Mouse (Mus musculus) midbrain, embryonic 15.5 days (tissue): ENCODE data around the gene Kl. TPM values are rescaled to one million over a fixed set of nuclear protein-coding genes. Genes with fewer than 3 reads are reported as not detected.

ENCODE experiments used
- ATAC-seq: fragments of 200-750 bp; cut with Nextera tagmentation; replicated peaks from 2 replicates; pipeline ENCODE4 v1.8.0; 2017; ENCODE audit warnings: moderate TSS enrichment
- H3K27ac ChIP-seq: fragments of 300-500 bp; sonication (generic); 2 replicates; pipeline ENCODE4 v1.5.1; 2015; ENCODE audit warnings: mild to moderate bottlenecking, inconsistent platforms
- H3K27me3 ChIP-seq: fragments of 300-500 bp; sonication (generic); replicated peaks from 2 replicates; pipeline ENCODE4 v1.6.1; 2015; ENCODE audit warnings: inconsistent platforms
- H3K36me3 ChIP-seq: fragments of 300-500 bp; sonication (generic); replicated peaks from 2 replicates; pipeline ENCODE4 v1.6.1; 2015; ENCODE audit warnings: inconsistent platforms
- H3K4me1 ChIP-seq: fragments of 300-500 bp; sonication (generic); 2 replicates; pipeline ENCODE4 v1.6.1; 2015; ENCODE audit warnings: inconsistent platforms
- H3K4me2 ChIP-seq: fragments of 300-500 bp; sonication (generic); 2 replicates; pipeline ENCODE4 v1.6.1; 2015; ENCODE audit warnings: inconsistent platforms, mild to moderate bottlenecking, moderate library complexity
- H3K4me3 ChIP-seq: fragments of 300-500 bp; sonication (generic); 2 replicates; pipeline ENCODE4 v1.5.1; 2015; ENCODE audit warnings: mild to moderate bottlenecking, inconsistent platforms
- H3K9ac ChIP-seq: fragments of 300-500 bp; sonication (generic); 2 replicates; pipeline ENCODE4 v1.6.1; 2015; ENCODE audit warnings: mild to moderate bottlenecking, inconsistent platforms
- H3K9me3 ChIP-seq: fragments of 300-500 bp; sonication (generic); 2 replicates; pipeline ENCODE4 v1.6.1; 2016; ENCODE audit warnings: inconsistent platforms
- WGBS: fragments of 180-500 bp; shearing (Covaris S2); methylation state at CpG from one replicate; pipeline ENCODE4 v1.1.7; 2015; ENCODE audit warnings: mixed read lengths; 5-methylcytosine and 5-hydroxymethylcytosine counted together
- polyA plus RNA-seq: library from polyadenylated mRNA; unstranded; fragments of >200 nt; fragmentation: Nextera tagmentation; extraction: Ambion mirVana; gene quantifications from 2 replicates; pipeline ENCODE4 v1.2.1, GENCODE M21; 2015

The Kl gene
- 0.64 and 1.1 TPM in 2 replicates for polyA plus RNA-seq

DNA sequence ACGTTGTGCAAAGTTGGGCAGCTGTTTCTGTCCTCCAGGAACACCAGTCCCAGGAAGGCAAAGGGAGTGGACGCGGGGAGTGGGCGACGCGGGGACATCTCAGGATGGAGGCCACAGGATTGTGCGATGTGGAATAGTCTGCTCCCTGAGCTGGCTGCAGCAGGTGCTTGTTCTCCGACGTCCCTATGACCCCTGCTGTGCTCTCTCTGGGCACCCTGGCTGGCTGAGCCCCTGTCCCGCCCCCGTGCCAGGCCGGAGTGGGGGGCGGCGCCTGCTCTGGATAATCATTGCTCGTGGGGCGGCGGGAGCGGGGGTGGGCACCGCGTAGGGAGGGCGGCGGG lies at the start of gene Kl:
Gene Kl, plus strand, starts transcription at position 280 of the 341 bp plus-strand sequence.
- Histone ChIP-seq H3K4me3 (peak within 1 kb of the TSS; percentile 53), H3K27me3 (peaks cover 17% of the 10 kb centered on the region), H3K36me3 (no peaks in the 10 kb centered on the region), H3K4me1 (peaks cover 15% of the 10 kb centered on the region), H3K9me3 (no peaks in the 10 kb centered on the region), H3K4me2 (peak within 1 kb of the TSS; percentile 81), H3K9ac (peak within 1 kb of the TSS; percentile 51), H3K27ac (no peak within 1 kb of the TSS)
- 3% methylated on average over 22 of the region's 22 CpGs for WGBS
- peak; percentile 55 for ATAC-seq

DNA sequence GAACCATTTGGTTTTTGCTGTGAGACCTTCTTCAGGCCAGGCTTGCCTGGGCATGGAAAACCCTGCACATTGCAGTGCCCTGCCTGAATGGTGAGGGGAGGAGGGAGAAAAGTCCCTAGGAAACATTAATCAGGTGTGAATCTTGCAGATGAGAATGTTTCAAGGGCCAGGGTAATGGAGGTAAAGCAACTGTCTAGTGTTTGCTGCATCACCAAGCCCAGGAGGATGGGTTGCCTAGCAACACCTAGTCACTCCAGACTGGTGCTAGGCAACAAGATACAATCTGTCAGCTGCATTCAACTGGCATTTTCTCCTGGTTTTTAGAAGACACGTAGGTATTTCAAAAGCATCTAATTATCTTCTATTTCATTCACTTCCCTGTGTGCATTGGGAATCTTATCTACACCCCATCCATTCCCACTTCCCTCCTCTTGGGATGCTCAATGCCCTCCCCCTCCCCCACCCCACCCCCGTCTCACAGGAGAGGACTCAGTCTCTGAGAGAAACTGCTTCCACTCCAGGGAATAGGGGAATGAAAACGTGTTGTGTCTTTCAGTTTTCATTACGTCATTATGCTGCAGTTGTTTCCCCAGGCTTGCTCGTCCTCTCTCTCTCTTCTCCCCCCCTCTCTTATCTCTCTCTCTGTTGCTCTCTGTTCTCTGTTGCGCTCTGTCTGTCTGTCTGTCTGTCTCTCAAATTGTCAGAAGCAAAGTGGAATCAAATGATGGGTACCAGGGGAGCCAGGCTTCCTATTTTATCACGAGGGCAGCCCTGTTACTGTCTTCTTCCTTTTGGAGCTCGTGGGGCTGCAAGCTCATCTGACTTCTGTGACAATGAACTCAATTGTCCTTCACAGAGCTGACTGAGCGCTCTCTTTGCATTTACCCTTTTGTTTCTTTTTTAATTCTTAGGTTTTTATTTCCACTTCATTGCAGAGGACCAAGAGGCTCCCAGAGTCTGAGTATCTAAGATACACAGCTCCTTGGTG lies 46.1 kb upstream of the Kl start:
- peaks cover 26% of the 10 kb centered on the region for H3K4me1 ChIP-seq
- no peaks in the 10 kb centered on the region for H3K36me3 ChIP-seq
- peak; percentile 99 for ATAC-seq
- H3K27me3 ChIP-seq, result no peaks in the 10 kb centered on the region
- H3K27ac ChIP-seq, result peak overlapping the region; percentile 95
- peak overlapping the region; percentile 2; the same call in 1 of the 2 replicates for H3K4me3 ChIP-seq
- 11% methylated on average over 9 of the region's 9 CpGs for WGBS
- peak overlapping the region; percentile 42 for H3K4me2 ChIP-seq
- H3K9ac ChIP-seq, result no peak overlapping the region
- H3K9me3 ChIP-seq, result no peaks in the 10 kb centered on the region

DNA sequence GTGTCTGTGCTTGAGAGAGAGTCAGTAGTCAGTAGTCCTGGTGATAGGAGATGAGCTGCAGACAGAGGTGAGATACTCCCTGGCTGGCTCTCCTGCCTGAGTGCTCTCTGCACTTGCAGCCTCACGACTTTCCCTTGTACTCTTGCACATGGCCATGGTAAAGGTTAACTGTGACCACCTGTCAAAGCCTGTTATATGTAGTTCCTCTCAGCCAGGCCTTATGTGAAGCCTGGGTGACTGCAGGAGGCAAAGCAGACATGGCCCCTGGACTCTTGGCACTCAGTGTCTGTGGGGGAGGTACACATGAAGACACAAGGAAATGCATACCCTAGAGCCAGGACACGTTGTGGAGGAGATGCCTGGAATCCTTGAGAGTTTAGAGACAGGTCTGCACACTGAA lies 40.3 kb upstream of the Kl start:
- no peak overlapping the region for H3K27ac ChIP-seq
- no peaks in the 10 kb centered on the region for H3K36me3 ChIP-seq
- peaks cover 4% of the 10 kb centered on the region for H3K4me1 ChIP-seq
- no peaks in the 10 kb centered on the region for H3K27me3 ChIP-seq
- no peak overlapping the region for H3K4me2 ChIP-seq
- WGBS, result 46% methylated on average over 2 of the region's 2 CpGs
- no peak overlapping the region for H3K4me3 ChIP-seq
- H3K9me3 ChIP-seq, result no peaks in the 10 kb centered on the region
- H3K9ac ChIP-seq, result no peak overlapping the region
- no peak for ATAC-seq

DNA sequence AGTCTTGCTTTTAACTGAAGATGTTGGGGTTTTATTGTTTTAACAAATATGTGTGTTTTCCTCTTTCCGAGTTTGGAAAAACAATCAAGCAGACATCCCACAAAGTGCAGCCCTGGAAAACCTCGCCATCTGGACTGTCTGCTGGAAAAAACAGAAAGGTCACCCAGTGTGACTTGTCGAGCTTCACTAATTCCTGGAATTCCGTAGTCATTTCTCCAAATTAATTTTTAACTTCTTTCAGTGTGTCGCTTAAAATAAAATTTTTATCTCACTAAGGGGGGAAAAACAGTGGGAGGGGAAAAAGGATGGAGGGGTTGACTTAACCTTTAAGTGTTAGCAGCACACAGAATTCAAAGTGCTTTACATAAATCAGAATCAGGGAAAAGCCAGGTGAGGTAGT lies 39.8 kb upstream of the Kl start:
- H3K4me2 ChIP-seq, result no peak overlapping the region
- no peak overlapping the region for H3K4me3 ChIP-seq
- no peaks in the 10 kb centered on the region for H3K9me3 ChIP-seq
- ATAC-seq, result no peak
- H3K27ac ChIP-seq, result no peak overlapping the region
- no peaks in the 10 kb centered on the region for H3K27me3 ChIP-seq
- no peaks in the 10 kb centered on the region for H3K36me3 ChIP-seq
- H3K9ac ChIP-seq, result no peak overlapping the region
- 58% methylated on average over 5 of the region's 5 CpGs for WGBS
- no peaks in the 10 kb centered on the region for H3K4me1 ChIP-seq

DNA sequence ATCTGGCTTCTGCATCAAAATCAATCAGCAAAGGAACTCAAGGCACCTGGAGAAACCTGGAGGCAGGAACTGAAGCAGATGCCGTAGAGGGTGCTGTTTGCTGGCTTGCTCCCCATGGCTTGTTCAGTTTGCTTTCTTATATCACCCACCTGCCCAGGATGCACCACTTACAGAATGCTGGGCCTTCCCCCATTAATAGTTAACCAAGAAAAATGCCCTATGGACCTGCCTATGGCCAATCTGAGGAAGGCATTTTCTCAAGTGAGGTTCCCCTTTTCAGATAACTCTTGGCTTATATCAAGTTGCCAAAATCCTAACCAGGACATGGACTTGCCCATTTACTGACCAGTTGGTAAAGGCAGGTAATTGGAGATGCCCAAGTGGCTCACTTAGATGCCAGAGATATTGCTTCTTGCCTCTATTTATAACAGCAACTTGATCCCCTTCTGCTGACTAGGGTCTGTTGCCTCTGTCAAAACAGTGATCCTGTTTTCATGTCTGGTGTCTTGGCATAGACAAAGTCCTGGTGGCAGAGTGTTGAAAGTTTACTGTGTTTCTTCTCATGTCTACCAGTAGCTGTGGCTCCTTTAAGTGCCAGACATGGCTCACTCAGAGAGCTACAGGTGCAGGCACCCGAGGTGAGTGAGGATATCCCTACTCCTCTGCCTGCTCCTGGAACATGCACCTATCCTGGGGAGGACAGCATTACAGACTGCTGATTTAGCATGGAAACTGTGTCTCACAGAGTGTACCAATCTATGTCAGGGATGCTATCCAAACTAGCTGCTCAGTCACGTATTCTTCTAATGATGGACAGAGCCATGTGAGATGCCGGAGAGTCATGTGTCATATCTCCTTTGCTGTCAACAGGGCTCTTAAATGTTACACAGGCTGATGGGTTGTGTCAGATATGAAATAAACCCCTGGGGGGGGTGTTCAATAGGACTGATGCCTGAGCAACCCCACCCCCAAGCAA lies 37.0 kb upstream of the Kl start:
- WGBS, result 87% methylated on average over 4 of the region's 4 CpGs
- H3K4me2 ChIP-seq, result no peak overlapping the region
- no peak overlapping the region for H3K4me3 ChIP-seq
- no peak overlapping the region for H3K9ac ChIP-seq
- ATAC-seq, result no peak
- no peak overlapping the region for H3K27ac ChIP-seq
- no peaks in the 10 kb centered on the region for H3K36me3 ChIP-seq
- no peaks in the 10 kb centered on the region for H3K27me3 ChIP-seq
- no peaks in the 10 kb centered on the region for H3K9me3 ChIP-seq
- 0 out of 2 replicates have a peak, but pooled peaks cover 4% of the 10 kb centered on the region for H3K4me1 ChIP-seq

DNA sequence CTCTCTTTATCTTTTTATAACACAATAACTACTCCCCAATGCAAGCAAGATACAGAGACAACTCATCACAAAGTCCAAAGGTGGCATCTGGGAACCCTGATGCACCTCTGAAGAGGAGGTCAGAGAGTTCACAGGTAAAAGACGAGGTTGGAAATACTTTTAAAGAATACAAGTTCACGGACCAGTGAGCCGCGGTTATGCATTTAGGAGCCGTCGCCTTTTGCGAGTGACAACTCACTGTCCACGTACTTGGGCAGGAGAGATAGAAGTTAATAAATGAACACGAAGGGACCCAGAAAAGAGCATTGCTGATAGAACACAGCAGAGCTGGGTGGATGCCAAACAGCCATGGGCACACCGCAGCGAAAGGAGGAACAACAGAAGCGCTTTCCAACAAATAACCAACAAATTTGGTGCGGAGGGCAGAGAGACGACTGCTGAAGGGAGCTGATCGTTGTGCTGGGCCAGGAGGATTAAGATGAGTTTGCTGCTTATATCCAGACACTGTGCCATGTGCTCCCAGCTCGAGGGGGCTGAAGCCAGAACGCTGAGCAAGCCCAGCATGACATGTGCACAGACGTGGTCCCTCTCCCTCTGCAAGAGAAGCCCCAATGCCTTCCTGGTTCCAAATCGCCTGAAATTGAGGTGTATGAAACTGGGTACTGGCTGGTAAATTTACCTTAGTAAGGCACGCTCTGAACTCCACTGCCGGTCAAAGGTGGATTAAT lies 35.1 kb upstream of the Kl start:
- Histone ChIP-seq H3K27me3 (no peaks in the 10 kb centered on the region), H3K9me3 (no peaks in the 10 kb centered on the region), H3K27ac (no peak overlapping the region), H3K36me3 (no peaks in the 10 kb centered on the region), H3K4me3 (no peak overlapping the region), H3K4me1 (0 out of 2 replicates have a peak, but pooled peaks cover 4% of the 10 kb centered on the region), H3K9ac (no peak overlapping the region), H3K4me2 (no peak overlapping the region)
- no peak for ATAC-seq
- WGBS, result 76% methylated on average over 21 of the region's 21 CpGs

DNA sequence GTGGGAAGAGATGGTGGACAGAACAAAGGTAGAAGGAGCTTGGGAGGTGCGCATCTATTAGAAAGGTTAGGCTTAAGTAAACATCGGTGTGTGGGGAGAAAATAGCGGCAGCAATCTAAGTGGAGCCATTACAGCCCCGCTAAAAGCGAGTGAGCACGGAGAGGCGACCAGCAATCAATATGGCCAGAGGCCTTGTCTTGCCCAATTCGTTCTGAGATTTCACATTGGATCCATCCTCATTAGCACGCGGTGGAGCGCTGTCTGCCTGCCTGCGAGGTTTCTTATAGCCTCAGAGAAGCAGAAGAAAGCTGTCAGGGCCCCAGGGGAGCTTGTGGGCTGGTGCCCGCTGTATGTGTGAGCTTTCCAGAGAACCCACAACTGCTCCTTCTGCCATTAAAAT lies 33.8 kb upstream of the Kl start:
- Histone ChIP-seq H3K27ac (peak overlapping the region; percentile 5; the same call in 1 of the 2 replicates), H3K27me3 (no peaks in the 10 kb centered on the region), H3K9ac (no peak overlapping the region), H3K9me3 (no peaks in the 10 kb centered on the region), H3K4me3 (no peak overlapping the region), H3K36me3 (no peaks in the 10 kb centered on the region), H3K4me2 (no peak overlapping the region), H3K4me1 (0 out of 2 replicates have a peak, but pooled peaks cover 4% of the 10 kb centered on the region)
- peak; percentile 68; the same call in 1 of the 2 replicates for ATAC-seq
- WGBS, result 58% methylated on average over 13 of the region's 13 CpGs

DNA sequence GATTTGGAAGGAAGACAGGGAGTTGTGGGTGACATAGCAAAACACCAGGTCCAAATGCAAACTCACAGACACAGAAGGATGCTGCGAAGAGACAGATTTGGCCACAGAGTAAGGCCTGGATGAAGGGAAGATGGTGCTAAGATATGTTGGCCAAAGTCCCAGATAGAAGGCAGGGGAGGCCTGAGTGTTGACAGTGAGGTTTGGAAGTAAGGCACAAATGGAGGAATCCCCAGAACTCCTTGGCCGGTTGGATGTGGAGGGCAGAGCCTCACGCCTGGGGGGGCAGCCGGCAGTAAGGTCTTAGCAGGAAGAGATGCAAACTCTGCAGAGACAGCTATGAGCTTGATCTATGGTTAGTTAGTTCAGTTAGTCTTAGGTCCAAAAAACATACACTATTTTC lies 33.1 kb upstream of the Kl start:
- H3K27me3 ChIP-seq, result no peaks in the 10 kb centered on the region
- no peak overlapping the region for H3K4me3 ChIP-seq
- H3K9ac ChIP-seq, result no peak overlapping the region
- 91% methylated on average over 4 of the region's 4 CpGs for WGBS
- H3K4me1 ChIP-seq, result 0 out of 2 replicates have a peak, but pooled peaks cover 4% of the 10 kb centered on the region
- H3K27ac ChIP-seq, result no peak overlapping the region
- H3K4me2 ChIP-seq, result no peak overlapping the region
- H3K36me3 ChIP-seq, result no peaks in the 10 kb centered on the region
- H3K9me3 ChIP-seq, result no peaks in the 10 kb centered on the region
- ATAC-seq, result no peak

DNA sequence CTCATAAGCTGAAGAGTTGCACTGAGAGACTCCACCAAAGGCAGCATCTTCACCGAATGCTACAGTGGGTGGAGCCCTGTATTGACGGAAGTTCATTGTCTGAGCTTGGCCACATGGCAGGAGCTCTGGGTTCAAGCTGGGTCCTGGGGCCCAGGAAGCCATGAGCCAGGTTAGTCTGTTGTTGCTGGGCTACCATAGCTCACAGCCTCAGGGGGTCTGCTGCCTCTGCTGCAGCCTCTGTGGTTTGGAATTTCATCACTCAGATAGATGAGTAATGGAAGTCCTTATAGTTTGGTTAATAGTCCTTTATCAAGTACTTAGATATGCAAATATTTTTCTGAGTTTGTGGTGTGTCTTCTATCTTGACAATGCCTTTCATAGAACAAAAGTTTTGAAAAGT lies 32.4 kb upstream of the Kl start:
- Histone ChIP-seq H3K9me3 (no peaks in the 10 kb centered on the region), H3K27me3 (no peaks in the 10 kb centered on the region), H3K4me1 (0 out of 2 replicates have a peak, but pooled peaks cover 4% of the 10 kb centered on the region), H3K36me3 (no peaks in the 10 kb centered on the region), H3K9ac (no peak overlapping the region), H3K4me2 (no peak overlapping the region), H3K4me3 (no peak overlapping the region), H3K27ac (no peak overlapping the region)
- ATAC-seq, result no peak
- WGBS, result 47% methylated on average over 2 of the region's 2 CpGs

DNA sequence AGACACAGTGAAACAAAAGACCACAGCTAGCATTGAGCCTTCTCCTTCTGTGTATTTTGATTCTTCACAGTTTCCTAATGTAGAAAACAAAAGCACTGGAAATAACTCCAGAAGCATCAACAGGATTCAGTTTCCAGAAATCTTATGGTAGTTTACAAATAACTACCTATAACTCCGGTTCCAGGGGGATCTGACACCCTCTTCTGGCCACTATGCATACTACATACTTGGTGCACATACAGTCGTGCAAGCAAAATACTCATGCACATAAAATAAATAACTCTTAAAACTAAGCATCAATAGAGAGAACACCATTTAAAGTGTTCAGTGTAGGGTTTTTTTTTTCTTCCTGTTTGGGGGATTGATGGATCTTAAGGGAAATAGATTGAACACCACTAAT lies 23.0 kb upstream of the Kl start:
- no peak overlapping the region for H3K9ac ChIP-seq
- no peak overlapping the region for H3K4me2 ChIP-seq
- H3K36me3 ChIP-seq, result no peaks in the 10 kb centered on the region
- H3K9me3 ChIP-seq, result no peaks in the 10 kb centered on the region
- H3K27ac ChIP-seq, result no peak overlapping the region
- ATAC-seq, result no peak
- 88% methylated on average over 2 of the region's 2 CpGs for WGBS
- no peaks in the 10 kb centered on the region for H3K4me1 ChIP-seq
- H3K4me3 ChIP-seq, result no peak overlapping the region
- no peaks in the 10 kb centered on the region for H3K27me3 ChIP-seq

DNA sequence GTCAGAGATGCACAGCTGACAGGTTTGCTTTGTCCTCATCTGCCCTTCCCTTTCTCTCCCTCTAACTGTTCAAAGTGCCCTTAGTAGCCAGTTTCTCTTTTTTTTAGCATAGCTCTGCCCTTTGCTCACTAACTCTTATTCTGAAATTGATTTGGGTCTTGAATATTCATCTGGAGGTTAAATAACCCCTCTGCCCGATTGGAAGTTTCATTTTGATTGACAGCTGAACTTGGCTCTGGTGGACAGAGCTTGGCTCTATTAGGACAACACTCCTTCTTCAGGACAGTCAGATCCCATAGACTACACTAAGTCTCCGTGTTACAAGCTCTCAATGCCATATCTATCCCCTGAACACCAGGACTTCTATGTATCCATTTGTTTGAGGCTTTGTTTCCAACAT lies 19.8 kb upstream of the Kl start:
- 67% methylated on average over 2 of the region's 2 CpGs for WGBS
- H3K9me3 ChIP-seq, result no peaks in the 10 kb centered on the region
- no peaks in the 10 kb centered on the region for H3K36me3 ChIP-seq
- H3K9ac ChIP-seq, result no peak overlapping the region
- no peaks in the 10 kb centered on the region for H3K4me1 ChIP-seq
- no peaks in the 10 kb centered on the region for H3K27me3 ChIP-seq
- no peak for ATAC-seq
- no peak overlapping the region for H3K4me3 ChIP-seq
- no peak overlapping the region for H3K27ac ChIP-seq
- no peak overlapping the region for H3K4me2 ChIP-seq
